Mouse (Mus musculus) olfactory bulb, adult 2 months (tissue): Measurements from ENCODE around the gene Mgarp.

Experiments used
- CTCF ChIP-seq: fragments of 200-500 bp; IDR thresholded peaks from 2 replicates; pipeline ENCODE4 v1.5.1; 2012; ENCODE audit warnings: low read depth, mild to moderate bottlenecking, low read length, moderate library complexity; ENCODE audit not compliant: insufficient read depth
- POLR2A ChIP-seq: fragments of 200-500 bp; IDR thresholded peaks from 2 replicates; pipeline ENCODE4 v1.6.1; 2012; ENCODE audit warnings: mild to moderate bottlenecking, low read depth, low read length, moderate library complexity; ENCODE audit not compliant: insufficient read depth

- TF ChIP-seq CTCF = no peak
- TF ChIP-seq POLR2A = no peak
Measured at GRCm38 (mm10) chr3:51372883-51373282, 23.7 kb downstream of the Mgarp start.
